Mouse (Mus musculus) C2C12 (cell line): ENCODE results near the gene Cdk5. TPM values are rescaled to one million over a fixed set of nuclear protein-coding genes. Genes with fewer than 3 reads are reported as not detected.

ENCODE experiments used
- H3K27me3 ChIP-seq: one replicate; pipeline ENCODE4 v1.6.1; 2011; ENCODE audit not compliant: control insufficient read depth, insufficient read depth, insufficient read length
- H3K36me3 ChIP-seq: one replicate; pipeline ENCODE4 v1.6.1; 2011; ENCODE audit not compliant: control insufficient read depth, insufficient read depth
- H3K4me3 ChIP-seq: one replicate; pipeline ENCODE4 v1.5.1; 2011; ENCODE audit warnings: mild to moderate bottlenecking, control low read depth; ENCODE audit not compliant: poor library complexity, insufficient read depth, severe bottlenecking
- H3K79me2 ChIP-seq: one replicate; pipeline ENCODE4 v1.6.1; 2011; ENCODE audit not compliant: control insufficient read depth, insufficient read depth
- H3K79me3 ChIP-seq: one replicate; pipeline ENCODE4 v1.6.1; 2011; ENCODE audit warnings: low read depth, control low read depth
- H3ac ChIP-seq: one replicate; pipeline ENCODE3; 2011; ENCODE audit warnings: low read depth; ENCODE audit not compliant: control insufficient read depth, insufficient read length
- CEBPB ChIP-seq: IDR thresholded peaks from one replicate; pipeline ENCODE4 v1.6.1; 2011; ENCODE audit warnings: low read depth, mild to moderate bottlenecking, control low read depth, moderate library complexity
- CTCF ChIP-seq: IDR thresholded peaks from one replicate; pipeline ENCODE4 v1.5.1; 2011; ENCODE audit not compliant: control insufficient read depth, insufficient read depth, insufficient read length
- FOSL1 ChIP-seq: IDR thresholded peaks from one replicate; pipeline ENCODE4 v1.8.0; 2011; ENCODE audit warnings: mild to moderate bottlenecking, low read length; ENCODE audit not compliant: poor library complexity, insufficient read depth, severe bottlenecking
- MAX ChIP-seq: IDR thresholded peaks from one replicate; pipeline ENCODE4 v1.6.1; 2011; ENCODE audit warnings: mild to moderate bottlenecking, control low read depth
- MYOD1 ChIP-seq: IDR thresholded peaks from one replicate; pipeline ENCODE4 v1.6.1; 2011; ENCODE audit warnings: low read depth; ENCODE audit not compliant: control insufficient read depth, insufficient read length
- MYOG ChIP-seq: IDR thresholded peaks from one replicate; pipeline ENCODE4 v1.6.1; 2011; ENCODE audit not compliant: control insufficient read depth, insufficient read length; ENCODE audit errors: extremely low read depth
- USF1 ChIP-seq: IDR thresholded peaks from one replicate; pipeline ENCODE4 v1.6.1; 2011; ENCODE audit warnings: low read depth, mild to moderate bottlenecking, control low read depth, moderate library complexity
- polyA plus RNA-seq: library from polyadenylated mRNA; unstranded; fragments of >200 nt; fragmentation: generic; extraction: Trizol; gene quantifications from one replicate; pipeline ENCODE4 v1.2.1, GENCODE M21; 2012; ENCODE audit warnings: missing spikeins

Cdk5 gene
- polyA plus RNA-seq, 1 experiment = 33.4 TPM

DNA sequence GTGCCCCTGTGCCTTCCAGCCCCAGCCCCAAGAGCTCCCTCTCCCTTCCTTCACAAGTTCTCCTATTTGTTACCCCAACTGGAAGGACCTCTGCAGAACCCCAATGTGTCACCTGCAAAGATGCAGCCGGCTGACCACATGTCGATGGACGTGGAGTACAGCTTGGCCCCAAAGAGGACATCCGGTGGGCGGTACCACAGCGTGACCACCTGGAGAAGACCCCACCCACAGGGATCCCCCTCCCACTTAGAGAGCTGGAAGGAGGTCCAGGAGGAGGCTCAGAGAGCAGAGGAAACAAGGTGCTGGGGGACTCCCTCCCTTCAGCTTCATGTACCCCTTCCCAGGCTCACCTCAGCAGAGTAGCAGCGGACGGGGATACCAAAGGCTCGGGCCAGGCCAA is 2.9 kb downstream of the Cdk5 start:
- no peak overlapping the region for H3K4me3 ChIP-seq
- TF ChIP-seq MAX (no peak), MYOD1 (no peak), USF1 (no peak), MYOG (no peak), CEBPB (no peak), FOSL1 (no peak), CTCF (no peak)
- no peak overlapping the region for H3ac ChIP-seq
- peaks cover 2% of the 10 kb centered on the region for H3K79me3 ChIP-seq
- H3K36me3 ChIP-seq = peaks cover 16% of the 10 kb centered on the region
- H3K27me3 ChIP-seq = no peaks in the 10 kb centered on the region
- H3K79me2 ChIP-seq = peaks cover 7% of the 10 kb centered on the region

DNA sequence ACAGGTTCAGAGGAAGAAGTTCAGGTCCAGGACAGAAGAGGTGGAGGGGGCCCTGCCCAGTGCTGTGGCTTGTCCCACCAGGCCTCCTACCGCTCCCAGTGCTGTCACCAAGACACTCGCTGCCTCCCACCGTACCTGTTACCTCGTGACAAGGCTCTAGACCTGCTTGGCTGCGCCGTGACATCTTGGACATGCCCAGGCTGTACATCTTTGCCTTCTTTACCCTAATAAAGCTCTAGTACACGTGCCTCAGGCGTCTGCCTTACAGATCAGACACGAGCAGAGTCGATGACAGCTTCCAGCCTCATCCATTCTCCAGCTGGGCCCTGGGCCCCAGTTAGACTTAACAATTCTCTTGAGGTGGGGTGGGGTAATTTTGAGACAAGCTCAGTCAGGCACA is 5.7 kb downstream of the Cdk5 start:
- H3ac ChIP-seq = no peak overlapping the region
- no peaks in the 10 kb centered on the region for H3K79me3 ChIP-seq
- peaks cover 16% of the 10 kb centered on the region for H3K36me3 ChIP-seq
- H3K79me2 ChIP-seq = peaks cover 2% of the 10 kb centered on the region
- H3K27me3 ChIP-seq = no peaks in the 10 kb centered on the region
- H3K4me3 ChIP-seq = no peak overlapping the region
- TF ChIP-seq FOSL1 (no peak), CTCF (no peak), CEBPB (no peak), MYOD1 (no peak), MAX (no peak), USF1 (no peak), MYOG (no peak)

DNA sequence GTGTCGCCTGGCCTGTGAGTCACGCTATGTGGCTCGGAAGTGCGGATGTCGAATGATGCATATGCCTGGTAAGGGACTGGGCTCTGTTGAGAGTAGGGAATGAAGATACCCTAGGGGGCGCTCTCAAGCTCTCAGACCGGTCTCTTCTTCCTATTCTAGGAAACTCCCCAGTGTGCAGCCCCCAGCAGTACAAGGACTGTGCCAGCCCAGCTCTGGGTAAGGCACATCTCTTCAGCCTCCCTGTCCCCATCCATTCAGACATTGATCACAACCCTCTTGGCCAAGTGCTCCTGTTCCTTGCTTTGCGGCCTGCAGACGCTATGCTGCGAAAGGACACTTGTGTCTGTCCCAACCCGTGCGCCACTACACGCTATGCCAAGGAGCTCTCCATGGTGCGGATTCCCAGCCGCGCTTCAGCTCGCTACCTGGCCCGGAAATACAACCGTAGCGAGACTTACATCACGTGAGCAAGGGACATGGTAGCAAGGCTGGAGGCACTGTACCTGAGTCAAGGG is 7.1 kb downstream of the Cdk5 start:
- H3K36me3 ChIP-seq = peaks cover 10% of the 10 kb centered on the region
- H3K4me3 ChIP-seq = no peak overlapping the region
- no peak for TF ChIP-seq CEBPB
- peak; percentile 33 for TF ChIP-seq CTCF
- H3K27me3 ChIP-seq = no peaks in the 10 kb centered on the region
- no peaks in the 10 kb centered on the region for H3K79me2 ChIP-seq
- no peak overlapping the region for H3ac ChIP-seq
- no peaks in the 10 kb centered on the region for H3K79me3 ChIP-seq

DNA sequence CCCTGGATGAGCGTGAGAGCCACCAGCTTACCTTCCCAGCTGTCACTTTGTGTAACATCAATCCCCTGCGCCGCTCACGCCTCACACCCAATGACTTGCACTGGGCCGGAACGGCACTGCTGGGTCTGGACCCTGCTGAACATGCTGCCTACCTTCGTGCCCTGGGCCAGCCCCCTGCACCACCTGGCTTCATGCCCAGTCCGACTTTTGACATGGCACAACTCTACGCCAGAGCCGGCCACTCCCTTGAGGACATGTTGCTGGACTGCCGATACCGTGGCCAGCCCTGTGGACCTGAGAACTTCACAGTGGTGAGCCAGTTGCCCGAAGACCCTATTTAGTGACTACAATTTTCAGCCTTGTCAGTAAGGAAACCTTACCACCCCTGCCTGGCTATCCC is 9.4 kb downstream of the Cdk5 start:
- no peak for TF ChIP-seq MYOD1
- no peaks in the 10 kb centered on the region for H3K79me2 ChIP-seq
- no peaks in the 10 kb centered on the region for H3K79me3 ChIP-seq
- H3K27me3 ChIP-seq = no peaks in the 10 kb centered on the region
- no peak overlapping the region for H3K4me3 ChIP-seq
- peaks cover 5% of the 10 kb centered on the region for H3K36me3 ChIP-seq
- H3ac ChIP-seq = no peak overlapping the region

DNA sequence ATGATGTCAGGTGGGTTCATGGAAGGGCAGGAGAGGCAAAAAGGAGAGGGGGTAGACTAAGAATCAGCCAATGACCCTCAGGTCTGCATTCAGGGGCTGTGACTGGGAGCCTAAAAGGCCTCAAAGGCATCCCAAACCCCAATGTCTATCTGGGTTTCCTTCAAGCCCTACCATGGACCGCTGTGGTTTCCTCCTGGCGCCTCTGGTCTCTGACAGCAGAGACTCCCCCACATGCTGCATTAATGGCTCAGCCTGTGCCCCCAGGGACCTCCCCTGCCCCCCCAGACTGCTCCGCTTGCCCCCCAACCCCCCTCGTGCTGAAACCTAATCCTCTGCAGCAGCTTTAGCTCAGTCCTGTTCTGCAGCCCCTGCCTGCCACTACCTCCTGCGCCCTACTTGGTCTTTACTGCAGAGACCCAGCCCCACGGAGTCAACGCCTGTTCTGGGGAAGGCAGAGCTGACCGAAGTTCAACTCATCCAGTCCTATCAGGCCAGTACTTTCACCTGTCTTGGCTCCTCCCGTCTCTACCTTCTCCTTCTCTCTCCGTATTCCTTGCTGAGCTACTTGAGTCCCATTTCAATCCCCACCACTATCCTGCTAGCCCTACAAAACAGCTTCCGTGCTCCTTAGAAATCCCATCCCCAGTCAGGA is 10.2 kb downstream of the Cdk5 start, which contains the start of gene Asic3:
Gene Asic3 (plus strand): TSS at position 351 of the 652 bp plus-strand sequence.
- Histone ChIP-seq H3K79me2 (no peaks in the 10 kb centered on the region), H3K79me3 (no peaks in the 10 kb centered on the region), H3K36me3 (no peaks in the 10 kb centered on the region), H3ac (no peak within 1 kb of the TSS), H3K4me3 (no peak within 1 kb of the TSS), H3K27me3 (no peaks in the 10 kb centered on the region)
- TF ChIP-seq USF1 (no peak), FOSL1 (no peak), MAX (no peak), MYOD1 (no peak), CEBPB (no peak), CTCF (no peak), MYOG (no peak)

DNA sequence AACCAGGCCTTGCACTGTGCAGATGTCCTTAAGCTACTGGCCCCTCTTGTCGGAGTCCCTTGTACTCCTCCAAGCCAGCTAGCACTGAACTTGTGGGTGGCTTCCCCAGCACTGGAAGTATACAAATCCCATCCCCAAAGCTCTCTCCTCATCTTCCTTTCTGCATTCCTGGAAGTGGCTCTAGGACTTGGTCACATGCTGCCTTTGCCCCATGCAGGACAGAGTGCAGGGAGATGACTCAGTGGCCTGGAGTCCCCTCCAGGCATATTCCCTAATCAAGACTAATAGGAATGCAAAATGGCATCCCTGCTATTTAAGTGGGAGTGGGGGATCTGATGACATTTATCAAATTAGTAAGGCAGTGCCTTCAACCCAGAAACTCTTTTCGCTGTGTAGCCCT is 11.3 kb downstream of the Cdk5 start:
- Histone ChIP-seq H3K36me3 (peaks cover under 1% of the 10 kb centered on the region), H3K79me3 (no peaks in the 10 kb centered on the region), H3K4me3 (no peak overlapping the region), H3ac (no peak overlapping the region), H3K79me2 (no peaks in the 10 kb centered on the region), H3K27me3 (no peaks in the 10 kb centered on the region)
- TF ChIP-seq CTCF (no peak), FOSL1 (no peak), MAX (no peak), USF1 (peak; percentile 52), CEBPB (no peak)
